Mouse (Mus musculus) right cerebral cortex, postnatal 14 days (tissue): ENCODE measurements around the gene 4932438H23Rik.
A peak's percentile ranks its signal among the peaks of the same experiment; 100 is the strongest.

Experiments used
- DNase-seq: peaks from one replicate; pipeline ENCODE4 v3.0.0; 2022

The 4932438H23Rik gene

GRCm38 (mm10) chr16:91055150-91055549, 39.8 kb downstream of the 4932438H23Rik start:
- DNase-seq = no peak

- no peak for DNase-seq
Observed at GRCm38 (mm10) chr16:91053599-91053998, 41.3 kb downstream of the 4932438H23Rik start.

- DNase-seq = peak; percentile 59
Observed at GRCm38 (mm10) chr16:91045511-91045910, 49.4 kb downstream of the 4932438H23Rik start.

GRCm38 (mm10) chr16:91044270-91045182, 50.4 kb downstream of the 4932438H23Rik start, which contains the start of gene Paxbp1:
Gene Paxbp1 (minus strand): TSS chr16:91044543.
- DNase-seq = peak; percentile 99

GRCm38 (mm10) chr16:91043461-91044248, 51.3 kb downstream of the 4932438H23Rik start:
- DNase-seq = peak; percentile 71

GRCm38 (mm10) chr16:91042640-91043039, 52.3 kb downstream of the 4932438H23Rik start:
- no peak for DNase-seq

GRCm38 (mm10) chr16:91035866-91036265, 59.1 kb downstream of the 4932438H23Rik start:
- no peak for DNase-seq

- no peak for DNase-seq
Observed at GRCm38 (mm10) chr16:91030751-91031150, 64.2 kb downstream of the 4932438H23Rik start.

GRCm38 (mm10) chr16:91029901-91030300, 65.0 kb downstream of the 4932438H23Rik start:
- DNase-seq = no peak

GRCm38 (mm10) chr16:91029161-91029743, 65.7 kb downstream of the 4932438H23Rik start:
- no peak for DNase-seq

GRCm38 (mm10) chr16:91026290-91026689, 68.6 kb downstream of the 4932438H23Rik start:
- no peak for DNase-seq

GRCm38 (mm10) chr16:91023384-91023783, 71.5 kb downstream of the 4932438H23Rik start:
- peak; percentile 19 for DNase-seq

- no peak for DNase-seq
Observed at GRCm38 (mm10) chr16:91020842-91021483, 74.0 kb downstream of the 4932438H23Rik start.

GRCm38 (mm10) chr16:91019476-91019875, 75.4 kb downstream of the 4932438H23Rik start:
- no peak for DNase-seq

- no peak for DNase-seq
Observed at GRCm38 (mm10) chr16:91015761-91016160, 79.2 kb downstream of the 4932438H23Rik start.

- DNase-seq = no peak
Observed at GRCm38 (mm10) chr16:91011847-91012246, 83.1 kb downstream of the 4932438H23Rik start.

GRCm38 (mm10) chr16:91011021-91011683, 83.8 kb downstream of the 4932438H23Rik start, which contains the start of gene Synj1:
Gene Synj1 (minus strand): TSS chr16:91011308.
- peak; percentile 91 for DNase-seq

GRCm38 (mm10) chr16:91010581-91011020, 84.3 kb downstream of the 4932438H23Rik start:
- no peak for DNase-seq

GRCm38 (mm10) chr16:91009942-91010529, 84.9 kb downstream of the 4932438H23Rik start:
- DNase-seq = no peak

GRCm38 (mm10) chr16:91004915-91005538, 89.9 kb downstream of the 4932438H23Rik start:
- no peak for DNase-seq
